Mouse (Mus musculus): Measurements from ENCODE around the gene Olfr787.

Gene Olfr787

DNA sequence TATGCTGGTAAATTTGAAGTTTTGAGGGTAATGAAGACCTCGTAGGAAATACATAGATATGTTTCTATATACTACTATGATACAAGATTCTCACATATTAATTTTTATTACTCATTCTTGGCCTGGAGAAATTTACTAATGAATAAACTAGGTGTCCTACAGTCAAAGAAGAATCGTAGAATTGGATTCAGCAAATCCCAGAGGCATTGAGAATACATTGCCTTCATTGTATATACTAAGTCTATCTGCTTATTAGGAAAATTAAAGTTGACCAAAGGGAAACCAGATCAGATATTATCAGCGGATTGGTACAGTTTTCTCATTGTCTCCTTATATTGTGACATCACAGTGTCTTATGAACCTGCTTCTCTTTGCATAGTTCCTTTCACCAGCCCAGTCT is at the start of gene Olfr787:
Gene Olfr787, plus strand, starts transcription at position 301 of the 400 bp plus-strand sequence.
- DNase-seq (ENCODE audit: low read depth, low spot score), result no peak

DNA sequence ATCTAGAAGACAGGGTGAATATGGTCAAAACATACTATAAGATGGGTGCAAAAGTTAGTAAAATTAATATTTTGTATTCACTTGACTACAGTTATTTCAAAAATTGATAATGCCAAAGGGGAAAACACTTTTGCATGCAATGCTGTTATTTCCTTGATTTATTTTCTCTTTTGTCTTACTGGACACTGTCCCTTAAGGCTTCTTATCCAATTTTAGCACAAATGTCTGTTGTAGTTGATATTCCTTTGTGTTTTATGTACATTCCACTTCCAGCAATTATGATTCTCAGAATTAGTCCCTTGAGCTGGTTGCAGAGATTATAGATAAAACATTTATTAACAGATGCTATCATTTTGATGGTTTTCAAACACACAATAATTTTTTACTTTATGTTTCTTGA is 34.7 kb upstream of the Olfr787 start, which contains the start of gene Olfr786:
Gene Olfr786, plus strand, starts transcription at position 301 of the 400 bp plus-strand sequence.
- no peak for DNase-seq (ENCODE audit: low read depth, low spot score)

DNA sequence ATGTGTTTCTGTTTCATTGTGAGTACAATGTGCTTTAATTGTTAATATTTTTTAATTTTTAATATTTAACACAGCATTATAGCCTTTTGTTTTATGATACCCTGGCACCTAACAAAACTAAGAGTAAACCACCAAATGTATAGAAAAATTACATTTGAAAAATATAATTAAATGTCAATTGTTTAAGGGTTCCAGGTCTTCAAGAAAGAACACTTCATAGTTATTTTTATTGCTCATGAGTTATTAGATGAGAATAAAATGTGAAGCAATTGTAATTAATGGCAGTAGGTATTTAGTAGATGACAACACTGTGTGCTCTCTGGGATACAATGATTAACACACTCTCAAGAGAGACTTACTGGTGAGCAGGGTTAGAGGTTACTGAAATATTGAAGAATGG is 9.0 kb downstream of the Olfr787 start, which contains the start of gene Olfr788:
Gene Olfr788, plus strand, starts transcription at position 301 of the 400 bp plus-strand sequence.
- no peak for DNase-seq (ENCODE audit: low read depth, low spot score)

- DNase-seq (ENCODE audit: low read depth, low spot score), result no peak
Measured at GRCm38 (mm10) chr10:129473256-129473655, 11.6 kb downstream of the Olfr787 start.

DNA sequence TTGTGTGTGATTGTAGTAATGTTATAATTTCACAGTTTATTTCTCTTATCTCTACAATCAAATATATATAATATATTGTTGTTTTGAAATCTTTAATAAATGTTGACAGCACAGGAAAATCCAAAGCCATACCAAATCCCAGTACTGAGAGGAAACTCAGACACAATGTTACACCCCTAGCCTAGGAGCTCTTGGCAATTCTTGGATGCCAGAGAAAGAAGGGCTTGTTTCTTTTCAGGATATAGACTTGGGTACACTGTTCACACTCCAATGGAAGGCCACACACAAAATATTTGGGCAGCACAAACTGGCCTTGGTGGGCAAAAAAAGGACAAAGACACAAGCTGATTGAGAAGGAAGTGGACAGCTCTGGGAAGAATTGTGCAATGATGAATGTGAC is 12.1 kb downstream of the Olfr787 start:
- DNase-seq (ENCODE audit: low read depth, low spot score), result no peak

DNA sequence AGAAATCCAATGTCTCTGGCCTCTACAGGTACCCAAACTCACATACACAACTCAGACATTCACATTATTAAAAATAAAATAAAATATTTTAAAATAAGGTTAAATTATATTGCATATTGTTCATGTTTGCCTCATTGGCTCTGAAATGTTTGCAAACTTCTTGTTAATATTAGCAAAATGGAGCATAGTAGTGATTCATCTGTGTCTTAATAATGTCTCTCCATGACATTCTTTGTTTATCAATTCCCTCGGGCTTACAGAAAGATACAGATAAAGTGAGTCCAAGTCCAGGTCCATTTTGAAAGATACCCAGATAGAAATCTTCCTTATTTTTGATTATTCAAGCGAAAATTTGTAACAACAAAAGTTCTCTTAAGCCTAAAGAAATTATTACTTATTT is 22.8 kb downstream of the Olfr787 start, which contains the start of gene Olfr789:
Gene Olfr789, plus strand, starts transcription at position 301 of the 400 bp plus-strand sequence.
- DNase-seq (ENCODE audit: low read depth, low spot score), result no peak

DNA sequence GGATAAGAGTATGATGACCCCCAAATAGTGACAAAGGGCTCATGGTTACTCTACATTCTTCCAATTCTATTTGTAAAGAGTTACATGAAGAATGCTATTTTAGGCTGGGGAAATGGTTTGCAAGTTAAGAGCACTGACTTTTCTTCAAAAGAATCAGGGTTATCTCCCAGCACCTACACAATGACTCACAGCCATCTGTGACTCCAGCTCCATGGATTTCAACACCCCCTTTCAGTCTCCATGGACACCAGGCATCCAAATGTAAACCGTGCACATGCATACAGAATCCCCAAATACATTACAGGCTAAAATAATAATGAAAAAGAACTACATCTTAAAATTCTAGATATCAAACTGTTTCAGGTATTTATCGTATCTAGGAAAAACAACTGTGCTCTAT is 28.4 kb downstream of the Olfr787 start:
- no peak for DNase-seq (ENCODE audit: low read depth, low spot score)

GRCm38 (mm10) chr10:129498192-129498591 is 36.5 kb downstream of the Olfr787 start, which contains the start of gene Olfr790:
TSS of gene Olfr790 (plus strand) at chr10:129498492.
- DNase-seq (ENCODE audit: low read depth, low spot score), result no peak

Data from brain, embryonic 18.5 days (tissue).